Mouse (Mus musculus): ENCODE results near the gene Fgfr2.

Fgfr2 gene

DNA sequence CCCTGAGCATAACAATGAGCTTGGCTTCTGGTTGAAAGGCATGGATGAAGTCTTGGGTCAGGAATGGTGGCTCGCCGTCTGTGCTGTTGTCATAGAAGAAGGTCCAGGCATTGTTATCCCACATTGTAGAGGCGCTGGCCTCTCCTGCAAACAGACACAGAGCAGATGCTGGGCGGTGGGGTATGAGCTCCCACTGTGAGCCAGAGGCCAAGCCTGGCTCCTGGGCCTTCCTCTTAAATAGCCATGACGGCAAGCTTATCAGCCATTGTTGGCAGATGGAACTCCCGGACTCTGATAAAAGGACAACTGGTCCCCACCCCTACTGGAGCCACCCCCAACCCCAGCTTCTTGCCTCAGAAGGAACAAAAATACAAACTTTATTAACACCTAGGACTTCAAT lies 860.5 kb downstream of the Fgfr2 start:
- no peak for DNase-seq (ENCODE audit: extremely low spot score, low read depth, low spot score)

DNA sequence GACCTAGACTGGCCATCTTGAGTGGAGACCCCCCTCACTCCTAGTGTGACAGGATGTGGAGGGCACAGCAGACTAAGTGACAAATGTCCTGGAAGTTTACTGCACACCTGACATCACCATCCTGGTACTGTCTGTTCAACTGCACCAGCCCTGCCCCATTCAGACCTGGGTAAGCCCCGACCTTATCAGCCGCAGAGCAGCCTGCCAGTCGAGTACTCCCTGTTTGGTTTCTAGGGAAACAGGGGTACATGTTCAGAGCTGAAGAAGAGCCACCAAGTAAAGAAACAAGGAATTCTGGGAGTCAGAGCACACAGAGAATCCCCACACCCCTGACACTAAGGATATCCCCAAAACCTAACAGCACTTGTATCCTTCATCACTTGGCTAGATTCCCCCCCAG lies 861.3 kb downstream of the Fgfr2 start:
- no peak for DNase-seq (ENCODE audit: extremely low spot score, low read depth, low spot score)

DNA sequence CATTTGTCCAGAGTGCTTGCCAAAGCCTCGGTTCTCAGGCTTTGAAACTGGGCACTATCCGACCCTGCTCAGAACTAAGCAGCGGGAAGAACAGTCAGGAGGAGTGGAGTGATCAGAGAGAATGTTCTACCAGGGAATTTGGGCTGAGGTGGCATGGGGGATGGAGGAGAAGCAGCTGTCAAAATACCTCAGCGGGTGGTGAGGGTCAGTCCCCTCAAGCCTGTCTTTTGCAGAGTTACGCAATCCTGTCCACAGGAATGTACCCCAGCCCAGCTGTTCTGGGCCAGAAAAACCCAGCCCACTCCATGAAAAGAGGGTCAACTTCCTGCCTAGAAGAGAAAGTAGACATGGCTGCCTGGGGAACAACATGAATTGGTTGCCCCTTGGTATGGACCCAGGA lies 862.5 kb downstream of the Fgfr2 start:
- no peak for DNase-seq (ENCODE audit: extremely low spot score, low read depth, low spot score)

GRCm38 (mm10) chr7:132258817-132259216 lies 864.3 kb downstream of the Fgfr2 start:
- no peak for DNase-seq (ENCODE audit: extremely low spot score, low read depth, low spot score)

- no peak for DNase-seq (ENCODE audit: extremely low spot score, low read depth, low spot score)
Observed at GRCm38 (mm10) chr7:132258216-132258615, 864.9 kb downstream of the Fgfr2 start.

DNA sequence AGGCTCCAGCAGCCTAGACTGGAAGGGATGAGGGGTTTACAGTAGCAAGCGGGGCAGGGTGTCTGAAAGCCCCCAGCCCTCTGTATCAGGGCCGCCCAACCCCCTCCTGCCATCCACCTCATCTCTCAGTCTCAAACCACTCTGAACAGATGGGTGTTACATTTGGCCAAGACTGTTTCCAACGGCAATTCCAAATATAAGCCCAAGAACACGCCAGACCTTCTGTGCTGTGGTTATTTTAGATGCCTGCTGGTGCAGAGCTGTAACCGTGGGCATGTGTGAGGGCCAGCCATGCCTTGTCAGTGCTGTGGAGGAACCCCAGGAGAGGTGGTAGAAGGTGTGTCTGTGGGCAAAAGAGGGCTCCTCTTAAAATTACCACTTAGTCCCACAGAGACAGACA lies 869.6 kb downstream of the Fgfr2 start:
- no peak for DNase-seq (ENCODE audit: extremely low spot score, low read depth, low spot score)

GRCm38 (mm10) chr7:132253078-132253477 lies 870.1 kb downstream of the Fgfr2 start:
- no peak for DNase-seq (ENCODE audit: extremely low spot score, low read depth, low spot score)

- no peak for DNase-seq (ENCODE audit: extremely low spot score, low read depth, low spot score)
Observed at GRCm38 (mm10) chr7:132249563-132250119, 873.5 kb downstream of the Fgfr2 start.

GRCm38 (mm10) chr7:132247567-132247966 lies 875.6 kb downstream of the Fgfr2 start:
- no peak for DNase-seq (ENCODE audit: extremely low spot score, low read depth, low spot score)

DNA sequence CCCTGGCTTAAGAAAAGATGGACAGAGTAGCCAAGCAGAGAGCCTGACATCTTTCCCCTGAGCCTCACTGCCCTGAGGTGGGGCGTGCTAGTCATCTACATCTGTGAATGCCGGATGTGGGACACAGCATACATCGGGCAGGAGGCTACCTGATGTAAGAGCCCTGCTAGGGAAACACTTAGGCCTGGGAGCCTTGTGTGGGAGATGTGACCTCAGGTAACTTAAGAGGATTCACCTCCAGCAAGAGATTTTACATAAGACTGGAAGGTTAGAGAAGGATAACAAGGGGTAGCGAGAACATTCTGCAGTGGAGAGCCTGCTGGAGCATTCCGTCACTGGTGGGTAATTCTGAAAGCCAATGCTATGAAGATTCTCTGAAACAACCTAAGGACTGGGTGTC lies 876.1 kb downstream of the Fgfr2 start:
- DNase-seq (ENCODE audit: extremely low spot score, low read depth, low spot score), result no peak

DNA sequence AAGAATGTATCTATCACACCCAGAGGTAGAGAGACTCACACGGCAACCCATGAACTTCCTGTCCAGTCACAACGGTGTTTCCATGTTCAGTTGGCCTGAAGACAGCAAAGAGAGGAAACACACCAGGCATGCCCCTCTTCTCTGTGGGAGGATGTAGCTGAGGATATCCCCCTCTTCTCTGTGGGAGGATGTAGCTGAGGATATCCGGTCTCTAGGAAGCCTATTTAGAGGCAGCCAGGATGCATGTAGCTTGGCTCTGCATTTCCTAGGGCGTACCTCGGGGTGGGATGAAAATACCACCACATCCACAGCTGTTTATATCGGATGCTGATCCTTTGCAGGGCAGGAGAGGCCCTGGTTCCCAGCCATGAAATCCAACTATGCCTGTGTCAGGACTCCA lies 877.4 kb downstream of the Fgfr2 start:
- DNase-seq (ENCODE audit: extremely low spot score, low read depth, low spot score), result no peak

- DNase-seq (ENCODE audit: extremely low spot score, low read depth, low spot score), result no peak
Observed at GRCm38 (mm10) chr7:132244637-132245036, 878.5 kb downstream of the Fgfr2 start.

DNA sequence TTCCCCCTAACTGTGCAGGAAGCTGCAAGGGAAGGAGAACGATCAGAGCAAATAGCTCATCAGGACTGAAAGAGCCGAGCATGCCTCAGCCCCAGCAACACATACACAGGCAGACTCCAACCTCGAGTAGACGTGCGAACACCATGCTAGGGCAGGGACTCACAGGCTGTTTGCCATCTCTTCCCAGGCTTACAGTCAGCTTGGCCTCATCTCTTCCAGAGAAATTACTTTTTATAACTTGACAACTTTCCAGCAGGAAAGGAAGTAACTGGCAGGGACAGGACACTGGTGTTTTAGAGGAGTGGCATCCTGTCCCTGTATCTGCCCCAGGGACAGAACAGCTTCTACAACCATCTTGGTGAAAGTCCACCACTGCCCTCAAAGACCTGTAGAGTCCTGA lies 879.9 kb downstream of the Fgfr2 start:
- DNase-seq (ENCODE audit: extremely low spot score, low read depth, low spot score), result no peak

DNA sequence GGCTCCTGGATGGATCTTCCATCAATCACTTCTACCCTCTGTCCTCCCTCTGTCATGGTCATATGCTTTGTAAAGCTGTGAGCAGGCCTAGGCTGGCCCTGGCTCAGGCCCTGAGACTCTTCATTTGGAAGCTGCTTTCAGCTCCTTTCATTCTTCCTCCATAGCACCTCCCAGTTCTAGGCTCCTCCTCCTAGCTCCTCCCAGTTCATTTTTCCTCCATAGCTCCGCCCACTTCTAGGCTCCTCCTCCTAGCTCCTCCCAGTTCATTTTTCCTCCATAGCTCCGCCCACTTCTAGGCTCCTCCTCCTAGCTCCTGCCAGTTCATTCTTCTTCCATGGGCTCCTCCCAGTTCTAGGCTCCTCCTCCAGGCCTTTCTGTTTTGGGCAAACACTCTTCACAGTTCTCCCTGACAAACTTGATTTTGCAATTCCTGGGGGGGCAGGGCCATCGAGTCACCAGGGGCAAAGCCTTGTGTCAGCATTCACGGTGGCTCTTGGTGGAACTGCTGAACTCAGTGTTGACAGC lies 880.5 kb downstream of the Fgfr2 start:
- DNase-seq (ENCODE audit: extremely low spot score, low read depth, low spot score), result no peak

GRCm38 (mm10) chr7:132238921-132239320 lies 884.2 kb downstream of the Fgfr2 start:
- no peak for DNase-seq (ENCODE audit: extremely low spot score, low read depth, low spot score)

GRCm38 (mm10) chr7:132237191-132237590 lies 886.0 kb downstream of the Fgfr2 start:
- DNase-seq (ENCODE audit: extremely low spot score, low read depth, low spot score), result no peak

- no peak for DNase-seq (ENCODE audit: extremely low spot score, low read depth, low spot score)
Observed at GRCm38 (mm10) chr7:132236789-132237188, 886.4 kb downstream of the Fgfr2 start.

- no peak for DNase-seq (ENCODE audit: extremely low spot score, low read depth, low spot score)
Observed at GRCm38 (mm10) chr7:132234250-132234649, 888.9 kb downstream of the Fgfr2 start.

GRCm38 (mm10) chr7:132233732-132234131 lies 889.4 kb downstream of the Fgfr2 start:
- no peak for DNase-seq (ENCODE audit: extremely low spot score, low read depth, low spot score)

- no peak for DNase-seq (ENCODE audit: extremely low spot score, low read depth, low spot score)
Observed at GRCm38 (mm10) chr7:132232937-132233336, 890.2 kb downstream of the Fgfr2 start.

DNA sequence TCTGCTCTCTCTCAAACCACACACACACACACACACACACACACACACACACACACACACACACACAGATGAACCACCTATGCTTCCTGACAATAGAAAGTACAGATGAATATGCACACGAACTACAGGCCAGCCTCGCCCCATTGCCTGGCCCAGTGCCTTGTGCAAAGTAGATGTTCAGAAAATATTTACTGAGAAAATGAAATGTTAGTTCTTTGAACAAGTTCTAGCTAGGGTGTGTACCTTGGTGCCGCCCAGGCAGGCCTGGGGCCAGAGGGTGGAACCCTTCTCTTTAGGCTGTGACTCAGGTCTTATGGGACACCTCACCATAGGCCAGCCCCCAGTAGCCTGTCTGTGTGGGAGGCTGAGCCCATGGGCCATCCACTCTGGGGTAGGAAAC lies 891.7 kb downstream of the Fgfr2 start:
- DNase-seq (ENCODE audit: extremely low spot score, low read depth, low spot score), result no peak

GRCm38 (mm10) chr7:132230961-132231360 lies 892.2 kb downstream of the Fgfr2 start:
- no peak for DNase-seq (ENCODE audit: extremely low spot score, low read depth, low spot score)

GRCm38 (mm10) chr7:132227075-132227640 lies 896.0 kb downstream of the Fgfr2 start:
- no peak for DNase-seq (ENCODE audit: extremely low spot score, low read depth, low spot score)
